Mouse (Mus musculus) ovary, postnatal 10 days (tissue): Measurements from ENCODE around the gene Prkg1.
A peak's percentile ranks its signal among the peaks of the same experiment; 100 is the strongest.

Experiments
- DNase-seq: peaks from one replicate; pipeline ENCODE4 v3.0.0; 2022; ENCODE audit warnings: low spot score

The Prkg1 gene

GRCm38 (mm10) chr19:31743241-31744045 is 21.4 kb downstream of the Prkg1 start:
- no peak for DNase-seq

GRCm38 (mm10) chr19:31714900-31715299 is 49.9 kb downstream of the Prkg1 start:
- DNase-seq = no peak

GRCm38 (mm10) chr19:31714418-31714817 is 50.4 kb downstream of the Prkg1 start:
- DNase-seq = no peak

- no peak for DNase-seq
Observed at GRCm38 (mm10) chr19:31713321-31713720, 51.5 kb downstream of the Prkg1 start.

GRCm38 (mm10) chr19:31710336-31710735 is 54.5 kb downstream of the Prkg1 start:
- no peak for DNase-seq

GRCm38 (mm10) chr19:31703991-31704390 is 60.8 kb downstream of the Prkg1 start:
- no peak for DNase-seq

- DNase-seq = no peak
Observed at GRCm38 (mm10) chr19:31698916-31699315, 65.9 kb downstream of the Prkg1 start.

- no peak for DNase-seq
Observed at GRCm38 (mm10) chr19:31680821-31681220, 84.0 kb downstream of the Prkg1 start.

- DNase-seq = no peak
Observed at GRCm38 (mm10) chr19:31678324-31678723, 86.5 kb downstream of the Prkg1 start.

GRCm38 (mm10) chr19:31671726-31672125 is 93.1 kb downstream of the Prkg1 start:
- DNase-seq = no peak

- DNase-seq = no peak
Observed at GRCm38 (mm10) chr19:31665007-31665406, 99.8 kb downstream of the Prkg1 start.

GRCm38 (mm10) chr19:31664159-31664991 is 100.5 kb downstream of the Prkg1 start:
- peak; percentile 35 for DNase-seq

GRCm38 (mm10) chr19:31663437-31664158 is 101.2 kb downstream of the Prkg1 start:
- DNase-seq = no peak

- no peak for DNase-seq
Observed at GRCm38 (mm10) chr19:31662802-31663201, 102.0 kb downstream of the Prkg1 start.

- no peak for DNase-seq
Observed at GRCm38 (mm10) chr19:31658751-31659397, 106.0 kb downstream of the Prkg1 start.

- DNase-seq = no peak
Observed at GRCm38 (mm10) chr19:31656256-31656655, 108.6 kb downstream of the Prkg1 start.

GRCm38 (mm10) chr19:31655826-31656225 is 109.0 kb downstream of the Prkg1 start:
- DNase-seq = no peak

- DNase-seq = no peak
Observed at GRCm38 (mm10) chr19:31654022-31654421, 110.8 kb downstream of the Prkg1 start.

GRCm38 (mm10) chr19:31650452-31650851 is 114.4 kb downstream of the Prkg1 start:
- no peak for DNase-seq

GRCm38 (mm10) chr19:31647492-31647891 is 117.3 kb downstream of the Prkg1 start:
- DNase-seq = no peak

GRCm38 (mm10) chr19:31630899-31631869 is 133.6 kb downstream of the Prkg1 start:
- no peak for DNase-seq
